Mouse (Mus musculus) megakaryocyte-erythroid progenitor cell, adult 5-6 weeks (primary cell): ENCODE measurements at regions not wholly inside any gene's neighbourhood (a gene's known extent, or its start where the extent isn't known, plus 50 kb on each side); places are given as distances from the start of the nearest gene placed in this dataset.

Experiments used
- ATAC-seq: replicated peaks from 2 replicates; pipeline ENCODE4 v1.8.0; 2016; ENCODE audit warnings: mild to moderate bottlenecking, inconsistent platforms; ENCODE audit not compliant: severe bottlenecking, poor library complexity, low FRiP score, low TSS enrichment

GRCm38 (mm10) chr11:71976724-71977481 is 60.4 kb downstream of the Aipl1 start:
- no peak for ATAC-seq

GRCm38 (mm10) chr11:71971351-71971750 is 66.0 kb downstream of the Aipl1 start:
- no peak for ATAC-seq

GRCm38 (mm10) chr11:71962306-71962705 is 75.0 kb downstream of the Aipl1 start:
- no peak for ATAC-seq

GRCm38 (mm10) chr11:71952533-71952932 is 84.8 kb downstream of the Aipl1 start:
- ATAC-seq: no peak

- ATAC-seq: no peak
Observed at GRCm38 (mm10) chr11:71947161-71947560, 90.1 kb downstream of the Aipl1 start.

GRCm38 (mm10) chr11:71945098-71945413 is 92.3 kb downstream of the Aipl1 start:
- no peak for ATAC-seq

GRCm38 (mm10) chr11:71944398-71945097 is 92.8 kb downstream of the Aipl1 start:
- ATAC-seq: no peak

GRCm38 (mm10) chr11:71943512-71943911 is 93.8 kb downstream of the Aipl1 start:
- ATAC-seq: no peak

- no peak for ATAC-seq
Observed at GRCm38 (mm10) chr11:71939066-71939465, 98.2 kb downstream of the Aipl1 start.

GRCm38 (mm10) chr11:71937108-71937507 is 100.2 kb downstream of the Aipl1 start:
- ATAC-seq: no peak

GRCm38 (mm10) chr11:71929716-71930488 is 107.4 kb downstream of the Aipl1 start:
- ATAC-seq: no peak

GRCm38 (mm10) chr11:71914665-71915064 is 122.6 kb downstream of the Aipl1 start:
- ATAC-seq: no peak

GRCm38 (mm10) chr11:71912626-71913025 is 124.7 kb downstream of the Aipl1 start:
- ATAC-seq: no peak

GRCm38 (mm10) chr11:71911284-71911683 is 126.0 kb downstream of the Aipl1 start:
- ATAC-seq: no peak

GRCm38 (mm10) chr11:71908616-71909015 is 128.7 kb downstream of the Aipl1 start:
- ATAC-seq: no peak

- no peak for ATAC-seq
Observed at GRCm38 (mm10) chr11:71903020-71903410, 134.3 kb downstream of the Aipl1 start.

GRCm38 (mm10) chr11:71902304-71903019 is 134.8 kb downstream of the Aipl1 start:
- no peak for ATAC-seq

- no peak for ATAC-seq
Observed at GRCm38 (mm10) chr11:71900816-71901215, 136.5 kb downstream of the Aipl1 start.

- no peak for ATAC-seq
Observed at GRCm38 (mm10) chr11:71897551-71897950, 139.8 kb downstream of the Aipl1 start.

- no peak for ATAC-seq
Observed at GRCm38 (mm10) chr11:71897141-71897540, 140.2 kb downstream of the Aipl1 start.
